Mouse (Mus musculus): ENCODE measurements around the gene Wbp11. TPM values are rescaled to one million over a fixed set of nuclear protein-coding genes. Genes with fewer than 3 reads are reported as not detected.
A peak's percentile ranks its signal among the peaks of the same experiment; 100 is the strongest.

Gene Wbp11
- polyA plus RNA-seq, 1 experiment from 2014 or later, result 72.3 TPM

DNA sequence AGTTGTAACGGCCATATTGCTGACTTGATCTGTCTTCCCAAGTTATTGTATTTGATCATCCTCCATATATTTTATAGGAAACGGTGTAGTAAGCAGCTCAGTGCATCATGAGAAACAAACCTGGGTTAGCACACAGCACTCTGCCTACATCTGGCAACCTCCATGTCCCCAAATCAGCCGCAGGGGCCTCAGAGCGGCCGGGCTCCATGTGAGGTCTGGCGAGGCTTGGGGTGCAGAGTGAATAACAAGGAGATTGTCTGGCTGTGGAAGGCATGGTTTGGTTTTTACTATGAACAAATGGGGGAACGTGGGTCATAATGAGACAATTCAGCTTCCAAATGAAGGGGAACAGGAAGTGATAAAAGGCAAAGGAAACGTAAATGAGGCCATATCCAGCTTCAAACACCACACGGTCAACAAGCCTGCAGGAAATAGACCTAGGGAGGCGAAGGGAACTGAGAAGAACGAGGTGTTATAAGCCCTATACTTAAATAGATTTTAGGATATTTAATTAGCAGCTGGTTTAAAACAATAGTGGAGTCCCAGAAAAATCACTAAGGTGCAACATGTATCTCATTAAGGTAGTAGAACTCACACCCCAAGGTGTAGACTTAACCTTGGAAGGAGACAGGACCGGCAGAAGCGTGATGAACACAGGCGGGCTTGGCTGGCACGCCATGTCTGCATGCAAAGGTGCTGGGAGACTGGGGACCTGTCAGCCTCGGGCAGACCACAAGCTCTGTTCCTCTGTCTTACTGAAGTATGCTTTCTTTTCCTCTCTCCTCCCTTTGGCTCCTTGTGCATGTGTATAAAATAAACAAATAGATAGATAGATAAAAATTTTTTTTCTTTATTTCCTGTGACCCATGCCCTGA, 34.9 kb downstream of the Wbp11 start:
- Histone ChIP-seq H3K9ac (replicated peaks; ENCODE audit: low read depth, low read length) (no peak overlapping the region), H3K4me1 (ENCODE audit: control insufficient read depth, insufficient read depth, low read length) (no peaks in the 10 kb centered on the region), H3K27me3 (ENCODE audit: control insufficient read depth, insufficient read depth, low read length) (no peaks in the 10 kb centered on the region), H3K27ac (ENCODE audit: low read depth, low read length) (no peak overlapping the region), H3K4me3 (ENCODE audit: low read depth, low read length) (peak overlapping the region; percentile 18; the same call in 1 of the 2 replicates), H3K4me2 (ENCODE audit: low read depth, low read length) (peak overlapping the region; percentile 47), H3K9me3 (ENCODE audit: control insufficient read depth, low read length) (no peaks in the 10 kb centered on the region), H3K36me3 (ENCODE audit: control insufficient read depth, insufficient read depth, low read length) (no peaks in the 10 kb centered on the region)
- ATAC-seq (ENCODE audit: low read depth), result 0 out of 2 replicates have a peak, but pooled peaks have one; percentile 12
- whole genome bisulfite sequencing, result 20% methylated on average over 16 of the region's 16 CpGs

- Histone ChIP-seq H3K27ac (ENCODE audit: low read depth, low read length) (no peak overlapping the region), H3K4me1 (ENCODE audit: control insufficient read depth, insufficient read depth, low read length) (no peaks in the 10 kb centered on the region), H3K9ac (replicated peaks; ENCODE audit: low read depth, low read length) (no peak overlapping the region), H3K4me3 (ENCODE audit: low read depth, low read length) (no peak overlapping the region), H3K9me3 (ENCODE audit: control insufficient read depth, low read length) (no peaks in the 10 kb centered on the region), H3K36me3 (ENCODE audit: control insufficient read depth, insufficient read depth, low read length) (no peaks in the 10 kb centered on the region), H3K4me2 (ENCODE audit: low read depth, low read length) (no peak overlapping the region), H3K27me3 (ENCODE audit: control insufficient read depth, insufficient read depth, low read length) (no peaks in the 10 kb centered on the region)
- ATAC-seq (ENCODE audit: low read depth), result no peak
- 84% methylated on average over 5 of the region's 5 CpGs for WGBS
These were observed 38.6 kb downstream of the Wbp11 start for GRCm38 (mm10) chr6:136789391-136789971.

- Histone ChIP-seq H3K9ac (replicated peaks; ENCODE audit: low read depth, low read length) (no peak overlapping the region), H3K4me1 (ENCODE audit: control insufficient read depth, insufficient read depth, low read length) (no peaks in the 10 kb centered on the region), H3K4me3 (ENCODE audit: low read depth, low read length) (no peak overlapping the region), H3K36me3 (ENCODE audit: control insufficient read depth, insufficient read depth, low read length) (no peaks in the 10 kb centered on the region), H3K4me2 (ENCODE audit: low read depth, low read length) (no peak overlapping the region), H3K27ac (ENCODE audit: low read depth, low read length) (no peak overlapping the region), H3K9me3 (ENCODE audit: control insufficient read depth, low read length) (no peaks in the 10 kb centered on the region), H3K27me3 (ENCODE audit: control insufficient read depth, insufficient read depth, low read length) (no peaks in the 10 kb centered on the region)
- 87% methylated on average over 9 of the region's 9 CpGs for WGBS
- ATAC-seq (ENCODE audit: low read depth), result no peak
These were observed 45.3 kb downstream of the Wbp11 start for GRCm38 (mm10) chr6:136782761-136783160.

DNA sequence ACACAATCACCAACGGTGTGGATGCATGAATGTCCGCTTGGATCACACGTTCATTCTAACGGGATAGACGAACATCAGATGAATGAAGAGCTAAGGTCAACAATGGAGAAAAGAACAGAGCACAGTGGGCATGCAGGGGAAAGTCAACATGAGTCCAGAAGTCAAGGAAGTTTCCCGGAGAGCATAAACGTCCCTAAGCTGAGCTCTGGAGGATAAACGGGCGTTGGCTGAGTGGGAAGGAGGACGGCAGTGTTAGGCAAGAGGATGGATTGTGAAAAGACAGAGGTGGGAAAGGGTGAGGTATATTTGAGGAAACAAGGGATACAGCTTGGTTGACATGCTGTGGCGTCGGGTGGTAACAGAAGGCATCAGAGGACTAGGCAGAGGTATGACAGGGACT, 45.9 kb downstream of the Wbp11 start:
- H3K4me3 ChIP-seq (ENCODE audit: low read depth, low read length), result no peak overlapping the region
- no peak overlapping the region for H3K9ac ChIP-seq (replicated peaks; ENCODE audit: low read depth, low read length)
- no peaks in the 10 kb centered on the region for H3K4me1 ChIP-seq (ENCODE audit: control insufficient read depth, insufficient read depth, low read length)
- H3K4me2 ChIP-seq (ENCODE audit: low read depth, low read length), result no peak overlapping the region
- H3K36me3 ChIP-seq (ENCODE audit: control insufficient read depth, insufficient read depth, low read length), result no peaks in the 10 kb centered on the region
- no peak for ATAC-seq (ENCODE audit: low read depth)
- 83% methylated on average over 12 of the region's 12 CpGs for WGBS
- no peaks in the 10 kb centered on the region for H3K27me3 ChIP-seq (ENCODE audit: control insufficient read depth, insufficient read depth, low read length)
- H3K9me3 ChIP-seq (ENCODE audit: control insufficient read depth, low read length), result no peaks in the 10 kb centered on the region
- H3K27ac ChIP-seq (ENCODE audit: low read depth, low read length), result no peak overlapping the region

- Histone ChIP-seq H3K9ac (replicated peaks; ENCODE audit: low read depth, low read length) (no peak within 1 kb of the TSS), H3K4me2 (ENCODE audit: low read depth, low read length) (no peak within 1 kb of the TSS), H3K27ac (ENCODE audit: low read depth, low read length) (no peak within 1 kb of the TSS), H3K4me1 (ENCODE audit: control insufficient read depth, insufficient read depth, low read length) (no peaks in the 10 kb centered on the region), H3K4me3 (ENCODE audit: low read depth, low read length) (no peak within 1 kb of the TSS), H3K36me3 (ENCODE audit: control insufficient read depth, insufficient read depth, low read length) (no peaks in the 10 kb centered on the region), H3K27me3 (ENCODE audit: control insufficient read depth, insufficient read depth, low read length) (no peaks in the 10 kb centered on the region), H3K9me3 (ENCODE audit: control insufficient read depth, low read length) (no peaks in the 10 kb centered on the region)
- ATAC-seq (ENCODE audit: low read depth), result no peak
- WGBS, result 76% methylated on average over 20 of the region's 20 CpGs
These were observed 46.6 kb downstream of the Wbp11 start, which contains the start of gene Gucy2c for GRCm38 (mm10) chr6:136781377-136781986. Gene Gucy2c, minus strand, starts transcription at chr6:136781765.

DNA sequence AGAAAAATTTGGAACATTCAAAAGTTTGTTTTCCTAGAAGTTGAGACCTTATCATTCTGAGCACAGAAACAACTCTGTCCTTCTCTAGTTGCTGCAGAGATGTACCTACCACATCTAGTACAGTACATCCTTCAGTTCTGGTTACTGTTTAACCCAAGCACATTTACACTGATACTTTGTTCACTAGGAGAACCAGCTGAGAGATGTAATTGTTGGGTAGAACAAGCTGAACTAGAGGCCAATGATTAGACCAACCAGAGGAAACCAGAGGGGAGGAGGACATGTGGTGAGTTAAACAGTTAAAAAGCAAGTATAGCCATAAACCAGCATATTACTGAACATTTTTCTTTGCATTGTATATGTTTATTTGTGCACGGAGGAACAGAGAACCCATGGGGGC, 51.6 kb downstream of the Wbp11 start:
- WGBS, result 93% methylated on average over 1 of the region's 1 CpGs
- Histone ChIP-seq H3K4me3 (ENCODE audit: low read depth, low read length) (no peak overlapping the region), H3K36me3 (ENCODE audit: control insufficient read depth, insufficient read depth, low read length) (no peaks in the 10 kb centered on the region), H3K27ac (ENCODE audit: low read depth, low read length) (no peak overlapping the region), H3K9me3 (ENCODE audit: control insufficient read depth, low read length) (no peaks in the 10 kb centered on the region), H3K4me2 (ENCODE audit: low read depth, low read length) (no peak overlapping the region), H3K27me3 (ENCODE audit: control insufficient read depth, insufficient read depth, low read length) (no peaks in the 10 kb centered on the region), H3K4me1 (ENCODE audit: control insufficient read depth, insufficient read depth, low read length) (no peaks in the 10 kb centered on the region), H3K9ac (replicated peaks; ENCODE audit: low read depth, low read length) (no peak overlapping the region)
- ATAC-seq (ENCODE audit: low read depth), result no peak

- Histone ChIP-seq H3K36me3 (ENCODE audit: control insufficient read depth, insufficient read depth, low read length) (no peaks in the 10 kb centered on the region), H3K4me1 (ENCODE audit: control insufficient read depth, insufficient read depth, low read length) (no peaks in the 10 kb centered on the region), H3K9ac (replicated peaks; ENCODE audit: low read depth, low read length) (no peak overlapping the region), H3K9me3 (ENCODE audit: control insufficient read depth, low read length) (no peaks in the 10 kb centered on the region), H3K27me3 (ENCODE audit: control insufficient read depth, insufficient read depth, low read length) (no peaks in the 10 kb centered on the region), H3K4me3 (ENCODE audit: low read depth, low read length) (no peak overlapping the region), H3K27ac (ENCODE audit: low read depth, low read length) (no peak overlapping the region), H3K4me2 (ENCODE audit: low read depth, low read length) (no peak overlapping the region)
- WGBS, result 87% methylated on average over 7 of the region's 7 CpGs
- no peak for ATAC-seq (ENCODE audit: low read depth)
These were observed 58.2 kb downstream of the Wbp11 start for GRCm38 (mm10) chr6:136769859-136770258.

DNA sequence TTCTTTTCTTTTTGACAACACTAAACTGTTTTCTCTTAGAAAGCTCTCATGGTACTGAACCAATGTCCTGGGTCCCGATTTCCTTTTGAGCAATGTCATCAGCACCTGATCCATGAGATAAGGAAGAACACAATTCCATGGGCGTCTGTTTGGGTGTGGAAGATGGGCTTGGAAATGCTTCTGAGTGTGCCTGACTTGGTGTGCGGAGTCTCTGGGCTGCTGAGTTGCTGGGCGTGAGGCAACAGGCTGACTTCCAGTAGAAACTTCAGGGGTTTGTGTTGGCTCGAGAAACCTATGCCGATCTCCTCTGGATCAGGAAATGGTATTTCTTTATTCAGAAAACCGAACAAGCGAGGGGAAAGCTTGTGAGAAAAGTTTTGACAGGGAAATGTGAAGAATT, 58.9 kb downstream of the Wbp11 start:
- WGBS, result 89% methylated on average over 8 of the region's 8 CpGs

GRCm38 (mm10) chr6:136763912-136764311, 64.1 kb downstream of the Wbp11 start:
- Histone ChIP-seq H3K27ac (ENCODE audit: low read depth, low read length) (no peak overlapping the region), H3K36me3 (ENCODE audit: control insufficient read depth, insufficient read depth, low read length) (no peaks in the 10 kb centered on the region), H3K9ac (replicated peaks; ENCODE audit: low read depth, low read length) (no peak overlapping the region), H3K4me3 (ENCODE audit: low read depth, low read length) (no peak overlapping the region), H3K4me1 (ENCODE audit: control insufficient read depth, insufficient read depth, low read length) (no peaks in the 10 kb centered on the region), H3K27me3 (ENCODE audit: control insufficient read depth, insufficient read depth, low read length) (no peaks in the 10 kb centered on the region), H3K4me2 (ENCODE audit: low read depth, low read length) (no peak overlapping the region), H3K9me3 (ENCODE audit: control insufficient read depth, low read length) (no peaks in the 10 kb centered on the region)
- WGBS, result 91% methylated on average over 1 of the region's 1 CpGs
- ATAC-seq (ENCODE audit: low read depth), result no peak

More for the DNA sequence above, 58.9 kb downstream of the Wbp11 start:
- Histone ChIP-seq H3K4me1 (ENCODE audit: control insufficient read depth, insufficient read depth, low read length) (no peaks in the 10 kb centered on the region), H3K36me3 (ENCODE audit: control insufficient read depth, insufficient read depth, low read length) (no peaks in the 10 kb centered on the region), H3K9ac (replicated peaks; ENCODE audit: low read depth, low read length) (no peak overlapping the region), H3K27me3 (ENCODE audit: control insufficient read depth, insufficient read depth, low read length) (no peaks in the 10 kb centered on the region), H3K4me2 (ENCODE audit: low read depth, low read length) (no peak overlapping the region), H3K9me3 (ENCODE audit: control insufficient read depth, low read length) (no peaks in the 10 kb centered on the region), H3K27ac (ENCODE audit: low read depth, low read length) (no peak overlapping the region), H3K4me3 (ENCODE audit: low read depth, low read length) (no peak overlapping the region)
- ATAC-seq (ENCODE audit: low read depth), result no peak

All from neural tube, embryonic 14.5 days (tissue).